Mouse (Mus musculus): ENCODE measurements around the gene Plxna1.

Gene Plxna1

GRCm38 (mm10) chr6:89333964-89334702, 28.3 kb downstream of the Plxna1 start:
- DNase-seq (ENCODE audit: low read depth, low spot score), result peak; percentile 43

GRCm38 (mm10) chr6:89330957-89331356, 31.5 kb downstream of the Plxna1 start:
- DNase-seq (ENCODE audit: low read depth, low spot score), result no peak

- DNase-seq (ENCODE audit: low read depth, low spot score), result no peak
Measured at GRCm38 (mm10) chr6:89328634-89329033, 33.8 kb downstream of the Plxna1 start.

GRCm38 (mm10) chr6:89327746-89328491, 34.5 kb downstream of the Plxna1 start:
- no peak for DNase-seq (ENCODE audit: low read depth, low spot score)

DNA sequence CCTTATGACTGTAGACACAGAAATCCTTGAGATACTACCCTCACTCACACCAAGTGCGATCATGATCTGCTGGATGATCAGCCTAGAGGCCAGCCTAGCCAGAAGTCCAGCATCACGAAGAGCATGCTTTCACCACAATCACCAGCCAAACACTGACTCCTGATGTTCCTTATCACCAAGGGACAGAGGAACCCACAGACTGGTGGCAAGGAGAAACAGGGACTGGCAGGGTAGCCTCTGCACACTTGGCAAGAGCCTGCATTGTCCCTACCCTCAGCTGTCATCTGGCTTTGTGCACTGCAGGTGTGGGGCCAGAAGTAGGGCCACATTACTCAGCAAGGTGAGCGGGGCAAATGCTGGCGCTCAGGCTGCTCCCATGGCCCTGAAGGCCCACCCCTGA, 37.6 kb downstream of the Plxna1 start:
- DNase-seq (ENCODE audit: low read depth, low spot score), result no peak

DNA sequence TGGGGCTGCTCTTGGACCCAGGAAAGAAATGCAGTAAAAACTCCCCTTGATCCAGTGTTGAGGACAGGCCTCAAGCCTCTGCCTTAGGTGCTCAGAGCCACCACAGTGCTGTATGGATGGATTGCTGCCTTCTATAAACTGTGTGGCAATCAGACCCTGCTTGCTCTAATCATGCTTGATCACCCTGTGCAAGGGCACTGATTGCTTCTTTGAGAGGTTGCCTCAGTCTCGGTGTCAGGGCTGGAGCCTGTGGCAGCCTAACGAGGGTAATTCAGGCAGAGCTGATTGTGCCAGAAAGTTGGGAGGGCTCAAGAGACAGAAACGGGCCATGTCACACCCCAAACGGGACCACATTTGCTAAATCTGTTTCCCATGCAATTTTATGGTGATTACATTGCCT, 47.2 kb downstream of the Plxna1 start:
- DNase-seq (ENCODE audit: low read depth, low spot score), result no peak

GRCm38 (mm10) chr6:89311518-89311917, 50.9 kb downstream of the Plxna1 start:
- no peak for DNase-seq (ENCODE audit: low read depth, low spot score)

DNA sequence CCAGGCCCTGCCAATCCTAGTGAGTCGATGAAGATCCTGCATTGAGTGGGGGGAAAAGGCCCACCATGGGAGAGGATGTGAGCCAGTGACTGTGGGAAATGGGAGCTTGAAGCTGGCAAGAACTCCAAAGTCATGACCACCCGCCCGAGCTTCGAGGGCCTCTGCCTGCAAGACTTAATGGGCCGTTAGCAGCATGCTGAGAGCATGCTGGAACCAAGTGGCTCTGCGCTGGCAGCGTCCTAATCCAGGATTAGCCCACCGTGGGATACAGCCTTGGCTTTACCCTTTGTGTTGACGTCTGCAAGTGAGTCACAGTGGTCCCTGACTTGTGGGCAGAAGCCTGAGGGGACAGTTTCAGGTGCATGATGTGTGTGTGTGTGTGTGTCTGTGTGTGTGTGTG, 52.2 kb downstream of the Plxna1 start:
- DNase-seq (ENCODE audit: low read depth, low spot score), result no peak

GRCm38 (mm10) chr6:89308213-89308973, 54.0 kb downstream of the Plxna1 start:
- DNase-seq (ENCODE audit: low read depth, low spot score), result no peak

- DNase-seq (ENCODE audit: low read depth, low spot score), result no peak
Measured at GRCm38 (mm10) chr6:89304375-89305058, 57.9 kb downstream of the Plxna1 start.

GRCm38 (mm10) chr6:89299818-89300217, 62.6 kb downstream of the Plxna1 start:
- no peak for DNase-seq (ENCODE audit: low read depth, low spot score)

DNA sequence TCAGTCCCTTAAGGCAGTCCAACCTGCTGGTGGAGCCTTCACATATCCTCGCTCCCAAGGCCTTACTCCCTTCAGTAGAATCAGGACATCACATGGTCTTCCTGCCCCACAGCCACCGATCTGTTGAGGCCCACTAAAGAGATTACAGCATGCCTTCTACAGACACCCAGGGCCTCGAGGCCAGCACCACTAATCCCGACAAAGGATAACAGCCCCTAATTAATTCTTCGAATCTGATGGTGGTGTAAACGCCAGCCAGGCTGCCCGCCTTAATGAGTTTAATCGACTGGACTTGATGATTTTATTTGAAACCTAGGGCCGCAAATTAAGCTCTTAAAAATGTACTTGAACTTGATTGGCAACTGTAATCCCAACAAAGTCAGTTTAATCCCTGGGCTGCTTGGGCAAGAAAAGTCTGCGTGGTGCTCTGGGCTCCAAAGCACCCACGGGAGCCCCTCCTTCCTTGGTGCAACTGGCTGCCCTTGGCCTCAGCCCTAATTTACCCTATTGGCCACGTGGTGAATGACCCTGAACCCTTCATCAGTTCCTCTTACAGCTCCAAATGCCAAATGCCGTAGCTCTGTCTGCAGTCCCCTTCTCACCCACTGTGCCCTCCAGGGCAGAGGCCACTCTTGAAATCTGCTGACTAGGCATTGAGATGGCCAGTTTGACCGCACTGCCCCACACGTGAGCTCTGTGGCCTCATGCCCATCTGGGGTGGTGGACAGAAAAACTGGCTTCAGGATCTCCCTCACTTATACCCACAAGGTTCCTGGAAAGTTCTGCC, 65.3 kb downstream of the Plxna1 start:
- DNase-seq (ENCODE audit: low read depth, low spot score), result no peak

DNA sequence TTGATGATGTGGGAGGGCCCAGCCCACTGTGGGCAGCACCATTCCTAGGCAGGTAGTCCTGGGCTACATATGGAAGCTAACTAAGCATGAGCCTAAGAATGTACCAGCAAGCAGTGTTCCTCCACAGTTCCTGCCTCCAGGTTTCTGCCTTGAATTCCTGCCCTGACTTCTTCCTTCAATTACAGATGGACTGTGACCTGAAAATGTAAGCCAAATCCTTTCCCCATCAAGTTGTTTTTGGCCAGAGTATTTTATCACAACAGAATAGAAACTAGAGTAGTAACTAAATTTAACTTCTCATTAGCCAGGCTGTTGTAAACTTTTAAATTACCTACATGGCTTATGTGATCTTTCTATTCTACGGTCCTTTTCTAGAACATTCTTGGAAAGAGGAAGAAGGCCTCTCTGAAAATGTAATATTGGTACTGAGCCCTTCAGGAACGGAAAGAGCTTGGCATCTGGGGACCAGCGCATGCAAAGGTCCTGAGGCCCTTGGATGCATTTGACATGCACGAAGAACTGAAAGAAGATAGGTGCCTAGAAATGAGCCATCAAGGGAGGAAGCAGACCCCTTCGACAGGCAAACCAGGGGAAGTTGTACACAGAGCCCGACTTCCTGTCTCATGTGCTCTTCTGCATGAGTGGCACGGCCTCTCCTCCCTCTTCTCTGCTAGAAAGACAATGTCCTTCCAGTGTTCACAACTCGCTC, 66.3 kb downstream of the Plxna1 start:
- DNase-seq (ENCODE audit: low read depth, low spot score), result no peak

DNA sequence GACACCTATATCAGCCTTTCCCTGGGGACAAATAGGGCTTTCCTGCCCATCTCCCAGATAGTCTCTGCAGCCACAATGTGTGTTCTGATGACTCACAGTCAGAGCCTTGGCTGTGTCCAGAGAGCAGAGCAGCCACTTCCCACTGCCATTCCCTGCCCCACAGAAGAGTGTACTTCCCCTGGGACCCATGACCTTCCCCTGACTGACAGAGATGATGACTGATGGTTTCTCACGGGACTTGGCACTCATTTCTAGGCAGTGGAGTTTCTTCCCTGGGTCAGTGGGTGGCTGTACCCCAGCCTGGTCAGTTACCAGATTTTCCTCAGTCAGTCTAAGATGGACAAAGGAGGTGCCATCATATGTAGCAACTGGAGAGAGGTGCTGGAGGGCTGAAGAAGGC, 67.8 kb downstream of the Plxna1 start:
- no peak for DNase-seq (ENCODE audit: low read depth, low spot score)

DNA sequence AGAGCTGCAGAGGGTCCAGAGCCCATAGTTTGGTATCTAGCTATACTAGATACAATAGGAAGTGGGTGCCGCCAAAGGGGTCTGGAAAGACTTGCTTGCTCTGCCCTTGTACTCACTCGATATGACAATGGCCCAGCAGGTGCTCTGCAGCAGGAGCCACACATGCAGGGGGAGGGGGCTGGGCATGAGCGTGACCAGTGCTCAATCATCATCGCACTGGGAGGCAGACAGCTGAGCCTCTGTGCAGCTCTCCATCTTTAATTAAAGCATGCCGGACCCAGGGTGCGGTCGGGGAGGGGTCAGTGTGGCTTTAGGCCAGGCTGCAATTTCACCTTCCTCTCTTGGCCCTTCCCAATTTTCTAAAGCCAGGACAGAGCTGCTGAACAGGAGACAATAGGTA, 70.9 kb downstream of the Plxna1 start:
- DNase-seq (ENCODE audit: low read depth, low spot score), result no peak

- DNase-seq (ENCODE audit: low read depth, low spot score), result no peak
Measured at GRCm38 (mm10) chr6:89288156-89288555, 74.3 kb downstream of the Plxna1 start.

DNA sequence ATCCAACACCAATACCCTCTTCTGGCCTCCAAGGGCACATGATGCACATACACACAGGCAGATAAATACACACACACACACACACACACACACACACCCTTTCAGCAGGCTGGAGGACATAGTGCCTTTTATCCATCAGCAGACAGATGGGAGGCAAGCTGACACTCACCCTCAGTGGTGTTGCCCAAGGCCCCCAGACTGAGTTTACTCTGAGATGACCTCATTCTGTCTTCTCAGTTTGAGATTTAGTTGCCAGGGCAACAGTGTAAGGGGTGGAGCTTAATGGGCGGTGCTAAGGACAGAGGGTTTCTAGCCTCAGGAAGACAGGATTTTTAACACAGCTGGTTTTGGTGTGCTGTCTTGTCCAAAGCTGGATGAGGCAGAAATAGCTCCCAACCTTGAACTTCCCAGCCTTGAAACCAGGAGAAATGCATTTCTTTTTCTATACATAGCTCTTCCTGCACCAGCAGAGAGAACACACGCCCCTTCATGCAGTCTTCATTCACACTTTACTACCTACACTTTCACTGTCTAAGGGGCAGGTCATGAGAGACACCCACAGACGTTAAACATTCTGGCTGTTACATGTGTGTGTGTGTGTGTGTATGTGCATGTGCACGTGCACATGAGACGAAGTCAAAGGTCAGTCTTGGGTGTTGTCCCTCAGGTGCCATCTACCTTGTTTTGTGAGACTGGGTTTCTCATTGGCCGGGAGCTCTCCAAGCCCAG, 75.6 kb downstream of the Plxna1 start:
- peak; percentile 46 for DNase-seq (ENCODE audit: low read depth, low spot score)

DNA sequence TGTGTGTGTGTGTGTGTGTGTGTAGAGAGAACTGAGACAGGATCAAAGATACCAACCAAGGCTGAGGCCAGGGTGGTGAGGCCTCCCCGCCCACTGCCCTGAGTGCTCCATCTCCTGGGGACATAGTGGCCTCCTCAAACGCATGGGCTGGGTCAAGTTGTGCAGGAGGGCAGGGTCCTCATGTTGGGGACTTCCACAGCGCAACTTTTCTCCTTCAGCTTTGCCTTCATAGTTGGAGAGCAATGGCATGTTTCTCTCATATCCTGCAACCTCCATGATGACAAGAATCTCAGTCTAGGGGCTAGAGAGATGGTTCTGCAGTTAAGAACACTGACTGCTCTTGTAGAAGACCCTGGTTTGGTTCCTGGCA, 76.1 kb downstream of the Plxna1 start:
- DNase-seq (ENCODE audit: low read depth, low spot score), result no peak

GRCm38 (mm10) chr6:89285561-89286285, 76.7 kb downstream of the Plxna1 start:
- no peak for DNase-seq (ENCODE audit: low read depth, low spot score)
